Mouse (Mus musculus) ovary, postnatal 10 days (tissue): ENCODE measurements at regions not wholly inside any gene's neighbourhood (a gene's known extent, or its start where the extent isn't known, plus 50 kb on each side); places are given as distances from the start of the nearest gene placed in this dataset.
"Not testable (repeated sequence)": the region's sequence is repeated elsewhere in the genome, so short reads cannot be mapped to it uniquely, and the experiment has no call there.

ENCODE experiments used
- DNase-seq: peaks from one replicate; pipeline ENCODE4 v3.0.0; 2022; ENCODE audit warnings: low spot score

GRCm38 (mm10) chr13:107587678-107588077, 456.6 kb upstream of the Smim15 start:
- DNase-seq = no peak

GRCm38 (mm10) chr13:107585936-107586335, 458.3 kb upstream of the Smim15 start:
- DNase-seq = no peak

GRCm38 (mm10) chr13:107585353-107585752, 458.9 kb upstream of the Smim15 start:
- DNase-seq = no peak

- DNase-seq = no peak
These were observed 465.3 kb upstream of the Smim15 start for GRCm38 (mm10) chr13:107578968-107579367.

GRCm38 (mm10) chr13:107577809-107578208, 466.4 kb upstream of the Smim15 start:
- DNase-seq = no peak

GRCm38 (mm10) chr13:107577272-107577671, 467.0 kb upstream of the Smim15 start:
- DNase-seq = no peak

GRCm38 (mm10) chr13:107576701-107577100, 467.5 kb upstream of the Smim15 start:
- DNase-seq = no peak

GRCm38 (mm10) chr13:107575025-107575424, 469.2 kb upstream of the Smim15 start:
- DNase-seq = no peak

GRCm38 (mm10) chr13:107573499-107574355, 470.5 kb upstream of the Smim15 start:
- DNase-seq = no peak

GRCm38 (mm10) chr13:107571539-107571938, 472.7 kb upstream of the Smim15 start:
- DNase-seq = no peak

GRCm38 (mm10) chr13:107569477-107569876, 474.8 kb upstream of the Smim15 start:
- no peak for DNase-seq

- no peak for DNase-seq
These were observed 475.5 kb upstream of the Smim15 start for GRCm38 (mm10) chr13:107568701-107569121.

GRCm38 (mm10) chr13:107562463-107562862, 481.8 kb upstream of the Smim15 start:
- DNase-seq = no peak

GRCm38 (mm10) chr13:107561529-107561928, 482.7 kb upstream of the Smim15 start:
- no peak for DNase-seq

- DNase-seq = no peak
These were observed 488.3 kb upstream of the Smim15 start for GRCm38 (mm10) chr13:107555958-107556357.

GRCm38 (mm10) chr13:107554091-107554490, 490.2 kb upstream of the Smim15 start:
- no peak for DNase-seq

- no peak for DNase-seq
These were observed 492.1 kb upstream of the Smim15 start for GRCm38 (mm10) chr13:107552165-107552564.

GRCm38 (mm10) chr13:107549995-107550394, 494.3 kb upstream of the Smim15 start:
- DNase-seq = not testable (repeated sequence)

GRCm38 (mm10) chr13:107547073-107547472, 497.2 kb upstream of the Smim15 start:
- no peak for DNase-seq

- DNase-seq = no peak
These were observed 497.9 kb upstream of the Smim15 start for GRCm38 (mm10) chr13:107546181-107546900.

GRCm38 (mm10) chr13:107541635-107541955, 502.7 kb upstream of the Smim15 start:
- DNase-seq = no peak

- DNase-seq = no peak
These were observed 503.2 kb upstream of the Smim15 start for GRCm38 (mm10) chr13:107540784-107541634.
